Mouse (Mus musculus) forebrain, embryonic 10.5 days (tissue): ENCODE results near the gene Rhd. TPM values are rescaled to one million over a fixed set of nuclear protein-coding genes. Genes with fewer than 3 reads are reported as not detected.
"Not testable (repeated sequence)": the region's sequence is repeated elsewhere in the genome, so short reads cannot be mapped to it uniquely, and the experiment has no call there.

ENCODE experiments used
- DNase-seq: peaks from one replicate; pipeline ENCODE4 v3.0.0-alpha.2; 2017; ENCODE audit warnings: low spot score; ENCODE audit errors: extremely low spot score
- H3K27ac ChIP-seq: fragments of 300-500 bp; sonication (generic); 2 replicates; pipeline ENCODE4 v1.5.1; 2016; ENCODE audit warnings: mild to moderate bottlenecking
- H3K27me3 ChIP-seq: fragments of 300-500 bp; sonication (generic); 2 replicates; pipeline ENCODE4 v1.6.1; 2016; ENCODE audit warnings: mild to moderate bottlenecking; ENCODE audit not compliant: poor library complexity, severe bottlenecking
- H3K36me3 ChIP-seq: fragments of 300-500 bp; sonication (generic); replicated peaks from 2 replicates; pipeline ENCODE4 v1.6.1; 2016; ENCODE audit warnings: mild to moderate bottlenecking, moderate library complexity
- H3K4me1 ChIP-seq: fragments of 300-500 bp; sonication (generic); 2 replicates; pipeline ENCODE4 v1.6.1; 2016
- H3K4me3 ChIP-seq: fragments of 300-500 bp; sonication (generic); 2 replicates; pipeline ENCODE4 v1.5.1; 2016; ENCODE audit warnings: mild to moderate bottlenecking, moderate library complexity
- H3K9me3 ChIP-seq: fragments of 300-500 bp; sonication (generic); 2 replicates; pipeline ENCODE4 v1.6.1; 2016; ENCODE audit warnings: mild to moderate bottlenecking, moderate library complexity
- WGBS: fragments of 180-500 bp; shearing (Covaris S2); methylation state at CpG from one replicate; pipeline ENCODE4 v1.1.7; 2016; 5-methylcytosine and 5-hydroxymethylcytosine counted together
- polyA plus RNA-seq: library from polyadenylated mRNA; unstranded; fragments of >200 nt; fragmentation: Nextera tagmentation; extraction: Ambion mirVana; gene quantifications from 2 replicates; pipeline ENCODE4 v1.2.1, GENCODE M21; 2016

The Rhd gene
- polyA plus RNA-seq, 1 experiment from 2014 or later = 14.5 TPM

- H3K9me3 ChIP-seq = no peaks in the 10 kb centered on the region
- 28% methylated on average over 6 of the region's 6 CpGs for WGBS
- no peaks in the 10 kb centered on the region for H3K36me3 ChIP-seq
- H3K27ac ChIP-seq = peak overlapping the region; percentile 51; the same call in 1 of the 2 replicates
- H3K4me1 ChIP-seq = peaks cover 15% of the 10 kb centered on the region
- no peak for DNase-seq
- no peaks in the 10 kb centered on the region for H3K27me3 ChIP-seq
- peak overlapping the region; percentile 50 for H3K4me3 ChIP-seq
Observed at GRCm38 (mm10) chr4:134880041-134880440, 15.7 kb downstream of the Rhd start.

- WGBS = 40% methylated on average over 7 of the region's 7 CpGs
- Histone ChIP-seq H3K4me3 (no peak overlapping the region), H3K9me3 (no peaks in the 10 kb centered on the region), H3K27me3 (no peaks in the 10 kb centered on the region), H3K27ac (no peak overlapping the region), H3K4me1 (peaks cover 15% of the 10 kb centered on the region), H3K36me3 (no peaks in the 10 kb centered on the region)
- no peak for DNase-seq
Observed at GRCm38 (mm10) chr4:134883266-134883665, 18.9 kb downstream of the Rhd start.

GRCm38 (mm10) chr4:134883808-134884207, 19.5 kb downstream of the Rhd start:
- no peak overlapping the region for H3K4me3 ChIP-seq
- no peak overlapping the region for H3K27ac ChIP-seq
- H3K4me1 ChIP-seq = peaks cover 15% of the 10 kb centered on the region
- WGBS = 88% methylated on average over 10 of the region's 10 CpGs
- no peaks in the 10 kb centered on the region for H3K27me3 ChIP-seq
- no peak for DNase-seq
- H3K9me3 ChIP-seq = no peaks in the 10 kb centered on the region
- no peaks in the 10 kb centered on the region for H3K36me3 ChIP-seq

- H3K27me3 ChIP-seq = no peaks in the 10 kb centered on the region
- WGBS = 94% methylated on average over 4 of the region's 4 CpGs
- no peak for DNase-seq
- H3K9me3 ChIP-seq = no peaks in the 10 kb centered on the region
- H3K27ac ChIP-seq = no peak overlapping the region
- no peak overlapping the region for H3K4me3 ChIP-seq
- no peaks in the 10 kb centered on the region for H3K36me3 ChIP-seq
- peaks cover 11% of the 10 kb centered on the region for H3K4me1 ChIP-seq
Observed at GRCm38 (mm10) chr4:134884364-134884763, 20.0 kb downstream of the Rhd start.

GRCm38 (mm10) chr4:134892096-134892495, 27.8 kb downstream of the Rhd start:
- Histone ChIP-seq H3K27ac (no peak overlapping the region), H3K4me3 (no peak overlapping the region), H3K9me3 (no peaks in the 10 kb centered on the region), H3K27me3 (no peaks in the 10 kb centered on the region), H3K4me1 (peaks cover 5% of the 10 kb centered on the region), H3K36me3 (peaks cover 28% of the 10 kb centered on the region)
- DNase-seq = no peak
- 86% methylated on average over 6 of the region's 6 CpGs for WGBS

- Histone ChIP-seq H3K36me3 (peaks cover 80% of the 10 kb centered on the region), H3K4me1 (peaks cover 5% of the 10 kb centered on the region), H3K27ac (no peak overlapping the region), H3K27me3 (no peaks in the 10 kb centered on the region), H3K4me3 (no peak overlapping the region), H3K9me3 (no peaks in the 10 kb centered on the region)
- no peak for DNase-seq
- WGBS = 91% methylated on average over 6 of the region's 6 CpGs
Observed at GRCm38 (mm10) chr4:134897256-134897655, 32.9 kb downstream of the Rhd start.

- H3K9me3 ChIP-seq = no peaks in the 10 kb centered on the region
- no peak overlapping the region for H3K27ac ChIP-seq
- DNase-seq = no peak
- no peaks in the 10 kb centered on the region for H3K4me1 ChIP-seq
- H3K27me3 ChIP-seq = no peaks in the 10 kb centered on the region
- no peak overlapping the region for H3K4me3 ChIP-seq
- peaks cover 100% of the 10 kb centered on the region for H3K36me3 ChIP-seq
- 94% methylated on average over 8 of the region's 8 CpGs for WGBS
Observed at GRCm38 (mm10) chr4:134901126-134901525, 36.8 kb downstream of the Rhd start.

- peaks cover 100% of the 10 kb centered on the region for H3K36me3 ChIP-seq
- H3K4me3 ChIP-seq = no peak overlapping the region
- H3K27me3 ChIP-seq = no peaks in the 10 kb centered on the region
- no peaks in the 10 kb centered on the region for H3K9me3 ChIP-seq
- DNase-seq = no peak
- H3K27ac ChIP-seq = no peak overlapping the region
- WGBS = 83% methylated on average over 7 of the region's 7 CpGs
- no peaks in the 10 kb centered on the region for H3K4me1 ChIP-seq
Observed at GRCm38 (mm10) chr4:134903046-134903445, 38.7 kb downstream of the Rhd start.

GRCm38 (mm10) chr4:134911406-134911805, 47.1 kb downstream of the Rhd start:
- not testable (repeated sequence) for H3K27ac ChIP-seq, H3K4me3 ChIP-seq, H3K27me3 ChIP-seq, DNase-seq, H3K9me3 ChIP-seq
- Histone ChIP-seq H3K36me3 (peaks cover 62% of the 10 kb centered on the region), H3K4me1 (peaks cover 25% of the 10 kb centered on the region)
- 98% methylated on average over 7 of the region's 8 CpGs for WGBS

- peak; percentile 73 for DNase-seq
- H3K9me3 ChIP-seq = peaks cover 5% of the 10 kb centered on the region; the same call in 1 of the 2 replicates
- no peaks in the 10 kb centered on the region for H3K27me3 ChIP-seq
- peak overlapping the region; percentile 36; the same call in 1 of the 2 replicates for H3K27ac ChIP-seq
- peak overlapping the region; percentile 94 for H3K4me3 ChIP-seq
- 32% methylated on average over 3 of the region's 3 CpGs for WGBS
- H3K4me1 ChIP-seq = peaks cover 25% of the 10 kb centered on the region
- peaks cover 42% of the 10 kb centered on the region for H3K36me3 ChIP-seq
Observed at GRCm38 (mm10) chr4:134913413-134913812, 49.1 kb downstream of the Rhd start.

GRCm38 (mm10) chr4:134914122-134914863, 50.0 kb downstream of the Rhd start:
- Histone ChIP-seq H3K4me1 (peaks cover 25% of the 10 kb centered on the region), H3K4me3 (peak overlapping the region; percentile 94), H3K9me3 (peaks cover 5% of the 10 kb centered on the region; the same call in 1 of the 2 replicates), H3K27ac (peak overlapping the region; percentile 91), H3K36me3 (peaks cover 33% of the 10 kb centered on the region), H3K27me3 (no peaks in the 10 kb centered on the region)
- 2% methylated on average over 43 of the region's 43 CpGs for WGBS
- DNase-seq = no peak

- H3K27me3 ChIP-seq = no peaks in the 10 kb centered on the region
- DNase-seq = peak; percentile 90
- H3K4me3 ChIP-seq = peak within 1 kb of the TSS; percentile 94
- 0% methylated on average over 25 of the region's 25 CpGs for WGBS
- H3K27ac ChIP-seq = peak within 1 kb of the TSS; percentile 91
- H3K9me3 ChIP-seq = peaks cover 5% of the 10 kb centered on the region; the same call in 1 of the 2 replicates
- peaks cover 25% of the 10 kb centered on the region for H3K4me1 ChIP-seq
- peaks cover 28% of the 10 kb centered on the region for H3K36me3 ChIP-seq
Observed at GRCm38 (mm10) chr4:134914864-134915209, 50.5 kb downstream of the Rhd start, which contains the start of gene Tmem50a. Gene Tmem50a, minus strand, starts transcription at chr4:134915024.

GRCm38 (mm10) chr4:134915223-134916050, 51.1 kb downstream of the Rhd start:
- H3K27me3 ChIP-seq = no peaks in the 10 kb centered on the region
- peak overlapping the region; percentile 91; the same call in 1 of the 2 replicates for H3K27ac ChIP-seq
- peak overlapping the region; percentile 94 for H3K4me3 ChIP-seq
- peaks cover 23% of the 10 kb centered on the region for H3K36me3 ChIP-seq
- H3K9me3 ChIP-seq = peaks cover 5% of the 10 kb centered on the region; the same call in 1 of the 2 replicates
- DNase-seq = no peak
- H3K4me1 ChIP-seq = peaks cover 25% of the 10 kb centered on the region
- WGBS = 63% methylated on average over 14 of the region's 14 CpGs
